Mouse (Mus musculus): ENCODE measurements at regions not wholly inside any gene's neighbourhood (a gene's known extent, or its start where the extent isn't known, plus 50 kb on each side); places are given as distances from the start of the nearest gene placed in this dataset.

GRCm38 (mm10) chr3:149291473-149291872, 301.1 kb upstream of the Adgrl2 start:
- ATAC-seq: no peak
- H3K4me3 ChIP-seq (replicated peaks): no peak overlapping the region
- WGBS: 75% methylated on average over 7 of the region's 7 CpGs

GRCm38 (mm10) chr3:149290228-149290627, 299.9 kb upstream of the Adgrl2 start:
- no peak overlapping the region for H3K9ac ChIP-seq
- H3K36me3 ChIP-seq: no peaks in the 10 kb centered on the region
- ATAC-seq: no peak
- 71% methylated on average over 8 of the region's 8 CpGs for WGBS
- no peaks in the 10 kb centered on the region for H3K27me3 ChIP-seq (replicated peaks)
- no peak overlapping the region for H3K4me3 ChIP-seq (replicated peaks)
- no peaks in the 10 kb centered on the region for H3K4me1 ChIP-seq (replicated peaks)
- H3K9me3 ChIP-seq: no peaks in the 10 kb centered on the region
- H3K4me2 ChIP-seq (replicated peaks): no peak overlapping the region
- no peak overlapping the region for H3K27ac ChIP-seq

More at GRCm38 (mm10) chr3:149291473-149291872, 301.1 kb upstream of the Adgrl2 start:
- no peaks in the 10 kb centered on the region for H3K36me3 ChIP-seq
- H3K9me3 ChIP-seq: no peaks in the 10 kb centered on the region
- H3K4me1 ChIP-seq (replicated peaks): no peaks in the 10 kb centered on the region
- no peaks in the 10 kb centered on the region for H3K27me3 ChIP-seq (replicated peaks)
- H3K9ac ChIP-seq: no peak overlapping the region
- no peak overlapping the region for H3K27ac ChIP-seq
- no peak overlapping the region for H3K4me2 ChIP-seq (replicated peaks)

- Histone ChIP-seq H3K27me3 (replicated peaks) (no peaks in the 10 kb centered on the region), H3K9ac (no peak overlapping the region), H3K4me1 (replicated peaks) (no peaks in the 10 kb centered on the region), H3K4me2 (replicated peaks) (no peak overlapping the region), H3K9me3 (no peaks in the 10 kb centered on the region), H3K27ac (no peak overlapping the region), H3K4me3 (replicated peaks) (no peak overlapping the region), H3K36me3 (no peaks in the 10 kb centered on the region)
- 77% methylated on average over 4 of the region's 4 CpGs for WGBS
- peak; percentile 92 for ATAC-seq
These were observed 296.7 kb upstream of the Adgrl2 start for GRCm38 (mm10) chr3:149287080-149287479.

- no peaks in the 10 kb centered on the region for H3K27me3 ChIP-seq (replicated peaks)
- H3K4me3 ChIP-seq (replicated peaks): no peak overlapping the region
- WGBS: 85% methylated on average over 4 of the region's 4 CpGs
- no peak overlapping the region for H3K4me2 ChIP-seq (replicated peaks)
- no peaks in the 10 kb centered on the region for H3K9me3 ChIP-seq
- H3K9ac ChIP-seq: no peak overlapping the region
- H3K36me3 ChIP-seq: no peaks in the 10 kb centered on the region
- ATAC-seq: no peak
- no peak overlapping the region for H3K27ac ChIP-seq
- H3K4me1 ChIP-seq (replicated peaks): no peaks in the 10 kb centered on the region
These were observed 294.6 kb upstream of the Adgrl2 start for GRCm38 (mm10) chr3:149284976-149285375.

- Histone ChIP-seq H3K4me2 (replicated peaks) (no peak overlapping the region), H3K36me3 (no peaks in the 10 kb centered on the region), H3K9me3 (no peaks in the 10 kb centered on the region), H3K9ac (no peak overlapping the region), H3K27me3 (replicated peaks) (no peaks in the 10 kb centered on the region), H3K27ac (no peak overlapping the region), H3K4me3 (replicated peaks) (no peak overlapping the region), H3K4me1 (replicated peaks) (no peaks in the 10 kb centered on the region)
- no peak for ATAC-seq
- 82% methylated on average over 9 of the region's 9 CpGs for WGBS
These were observed 290.7 kb upstream of the Adgrl2 start for GRCm38 (mm10) chr3:149280807-149281789.

GRCm38 (mm10) chr3:149279338-149279737, 289.0 kb upstream of the Adgrl2 start:
- ATAC-seq: no peak

GRCm38 (mm10) chr3:149277812-149278211, 287.5 kb upstream of the Adgrl2 start:
- Histone ChIP-seq H3K4me1 (replicated peaks) (no peaks in the 10 kb centered on the region), H3K4me3 (replicated peaks) (no peak overlapping the region), H3K9me3 (no peaks in the 10 kb centered on the region), H3K36me3 (no peaks in the 10 kb centered on the region), H3K9ac (no peak overlapping the region), H3K27ac (no peak overlapping the region), H3K4me2 (replicated peaks) (no peak overlapping the region), H3K27me3 (replicated peaks) (no peaks in the 10 kb centered on the region)
- WGBS: 82% methylated on average over 3 of the region's 3 CpGs
- no peak for ATAC-seq

More at GRCm38 (mm10) chr3:149279338-149279737, 289.0 kb upstream of the Adgrl2 start:
- Histone ChIP-seq H3K27me3 (replicated peaks) (no peaks in the 10 kb centered on the region), H3K27ac (no peak overlapping the region), H3K4me2 (replicated peaks) (no peak overlapping the region), H3K9me3 (no peaks in the 10 kb centered on the region), H3K36me3 (no peaks in the 10 kb centered on the region), H3K9ac (no peak overlapping the region), H3K4me3 (replicated peaks) (no peak overlapping the region), H3K4me1 (replicated peaks) (no peaks in the 10 kb centered on the region)
- 83% methylated on average over 6 of the region's 6 CpGs for WGBS

- no peak overlapping the region for H3K4me3 ChIP-seq (replicated peaks)
- 71% methylated on average over 6 of the region's 6 CpGs for WGBS
- no peak overlapping the region for H3K4me2 ChIP-seq (replicated peaks)
- no peaks in the 10 kb centered on the region for H3K36me3 ChIP-seq
- ATAC-seq: peak; percentile 54
- no peaks in the 10 kb centered on the region for H3K9me3 ChIP-seq
- H3K4me1 ChIP-seq (replicated peaks): no peaks in the 10 kb centered on the region
- H3K27ac ChIP-seq: no peak overlapping the region
- H3K27me3 ChIP-seq (replicated peaks): no peaks in the 10 kb centered on the region
- H3K9ac ChIP-seq: no peak overlapping the region
These were observed 285.2 kb upstream of the Adgrl2 start for GRCm38 (mm10) chr3:149275478-149276132.

GRCm38 (mm10) chr3:149274987-149275386, 284.6 kb upstream of the Adgrl2 start:
- Histone ChIP-seq H3K36me3 (no peaks in the 10 kb centered on the region), H3K9ac (no peak overlapping the region), H3K27me3 (replicated peaks) (no peaks in the 10 kb centered on the region), H3K4me1 (replicated peaks) (no peaks in the 10 kb centered on the region), H3K4me3 (replicated peaks) (no peak overlapping the region), H3K4me2 (replicated peaks) (no peak overlapping the region), H3K27ac (no peak overlapping the region), H3K9me3 (no peaks in the 10 kb centered on the region)
- ATAC-seq: no peak
- WGBS: 90% methylated on average over 5 of the region's 5 CpGs

- Histone ChIP-seq H3K9me3 (no peaks in the 10 kb centered on the region), H3K4me2 (replicated peaks) (peak overlapping the region; percentile 22; the same call in 1 of the 2 replicates), H3K36me3 (no peaks in the 10 kb centered on the region), H3K27me3 (replicated peaks) (no peaks in the 10 kb centered on the region), H3K9ac (no peak overlapping the region), H3K4me3 (replicated peaks) (no peak overlapping the region), H3K27ac (no peak overlapping the region), H3K4me1 (replicated peaks) (no peaks in the 10 kb centered on the region)
- ATAC-seq: peak; percentile 63
- 42% methylated on average over 12 of the region's 12 CpGs for WGBS
These were observed 283.8 kb upstream of the Adgrl2 start for GRCm38 (mm10) chr3:149273993-149274692.

GRCm38 (mm10) chr3:149270459-149270858, 280.1 kb upstream of the Adgrl2 start:
- Histone ChIP-seq H3K27me3 (replicated peaks) (no peaks in the 10 kb centered on the region), H3K4me2 (replicated peaks) (no peak overlapping the region), H3K9me3 (no peaks in the 10 kb centered on the region), H3K4me1 (replicated peaks) (no peaks in the 10 kb centered on the region), H3K36me3 (no peaks in the 10 kb centered on the region), H3K4me3 (replicated peaks) (no peak overlapping the region), H3K27ac (no peak overlapping the region), H3K9ac (no peak overlapping the region)
- no peak for ATAC-seq

GRCm38 (mm10) chr3:149262332-149262970, 272.1 kb upstream of the Adgrl2 start:
- Histone ChIP-seq H3K9me3 (no peaks in the 10 kb centered on the region), H3K4me1 (replicated peaks) (no peaks in the 10 kb centered on the region), H3K27ac (no peak overlapping the region), H3K4me3 (replicated peaks) (no peak overlapping the region), H3K4me2 (replicated peaks) (no peak overlapping the region), H3K27me3 (replicated peaks) (no peaks in the 10 kb centered on the region), H3K36me3 (no peaks in the 10 kb centered on the region), H3K9ac (no peak overlapping the region)
- WGBS: 64% methylated on average over 3 of the region's 3 CpGs
- no peak for ATAC-seq

All from intestine, embryonic 15.5 days (tissue).